Mouse (Mus musculus) kidney, embryonic 16.5 days (tissue): ENCODE data around the gene Dgkg. TPM values are rescaled to one million over a fixed set of nuclear protein-coding genes. Genes with fewer than 3 reads are reported as not detected.

Experiments
- ATAC-seq: fragments of 200-750 bp; cut with Nextera tagmentation; 2 replicates; pipeline ENCODE4 v1.8.0; 2017; ENCODE audit warnings: moderate TSS enrichment; ENCODE audit not compliant: low FRiP score, low TSS enrichment
- H3K27ac ChIP-seq: fragments of 300-500 bp; sonication (generic); 2 replicates; pipeline ENCODE4 v1.5.1; 2014; ENCODE audit warnings: low read length
- H3K27me3 ChIP-seq: fragments of 300-500 bp; sonication (generic); 2 replicates; pipeline ENCODE4 v1.6.1; 2014; ENCODE audit warnings: low read length, control low read depth, mixed read lengths; ENCODE audit not compliant: insufficient read depth
- H3K36me3 ChIP-seq: fragments of 300-500 bp; sonication (generic); 2 replicates; pipeline ENCODE4 v1.6.1; 2014; ENCODE audit warnings: low read length, control low read depth, mixed read lengths; ENCODE audit not compliant: insufficient read depth
- H3K4me1 ChIP-seq: fragments of 300-500 bp; sonication (generic); 2 replicates; pipeline ENCODE4 v1.6.1; 2014; ENCODE audit warnings: low read length, control low read depth, mixed read lengths; ENCODE audit not compliant: insufficient read depth
- H3K4me2 ChIP-seq: fragments of 300-500 bp; sonication (generic); replicated peaks from 2 replicates; pipeline ENCODE4 v1.6.1; 2014; ENCODE audit warnings: low read depth, low read length
- H3K4me3 ChIP-seq: fragments of 300-500 bp; sonication (generic); 2 replicates; pipeline ENCODE4 v1.5.1; 2014; ENCODE audit warnings: mild to moderate bottlenecking, low read length
- H3K9ac ChIP-seq: fragments of 300-500 bp; sonication (generic); replicated peaks from 2 replicates; pipeline ENCODE4 v1.6.1; 2014; ENCODE audit warnings: low read length
- H3K9me3 ChIP-seq: fragments of 300-500 bp; sonication (generic); 2 replicates; pipeline ENCODE4 v1.6.1; 2016; ENCODE audit warnings: low read length, control low read depth
- WGBS: fragments of 180-500 bp; shearing (Covaris S2); extraction: QIAGEN DNeasy Blood & Tissue Kit; methylation state at CpG from one replicate; pipeline ENCODE4 v1.1.7; 2014; 5-methylcytosine and 5-hydroxymethylcytosine counted together
- polyA plus RNA-seq: library from polyadenylated mRNA; unstranded; fragments of >200 nt; fragmentation: Nextera tagmentation; extraction: Ambion mirVana; gene quantifications from 2 replicates; pipeline ENCODE4 v1.2.1, GENCODE M21; 2015

The Dgkg gene
- polyA plus RNA-seq, 1 experiment from 2014 or later, result 0.51 TPM

- Histone ChIP-seq H3K4me2 (no peak overlapping the region), H3K27ac (no peak overlapping the region), H3K9ac (no peak overlapping the region), H3K36me3 (no peaks in the 10 kb centered on the region), H3K4me1 (no peaks in the 10 kb centered on the region), H3K27me3 (no peaks in the 10 kb centered on the region), H3K9me3 (no peaks in the 10 kb centered on the region), H3K4me3 (no peak overlapping the region)
- WGBS, result 58% methylated on average over 3 of the region's 3 CpGs
- no peak for ATAC-seq
Observed at GRCm38 (mm10) chr16:22497976-22498375, 159.0 kb downstream of the Dgkg start.

GRCm38 (mm10) chr16:22495259-22495658, 161.8 kb downstream of the Dgkg start:
- Histone ChIP-seq H3K4me1 (no peaks in the 10 kb centered on the region), H3K9me3 (no peaks in the 10 kb centered on the region), H3K9ac (no peak overlapping the region), H3K36me3 (no peaks in the 10 kb centered on the region), H3K4me3 (no peak overlapping the region), H3K4me2 (no peak overlapping the region), H3K27ac (no peak overlapping the region), H3K27me3 (no peaks in the 10 kb centered on the region)
- ATAC-seq, result no peak
- 77% methylated on average over 5 of the region's 5 CpGs for WGBS

GRCm38 (mm10) chr16:22494815-22495214, 162.2 kb downstream of the Dgkg start:
- no peak for ATAC-seq
- H3K36me3 ChIP-seq, result no peaks in the 10 kb centered on the region
- no peaks in the 10 kb centered on the region for H3K9me3 ChIP-seq
- H3K27ac ChIP-seq, result no peak overlapping the region
- H3K9ac ChIP-seq, result no peak overlapping the region
- WGBS, result 54% methylated on average over 5 of the region's 5 CpGs
- no peak overlapping the region for H3K4me2 ChIP-seq
- no peaks in the 10 kb centered on the region for H3K27me3 ChIP-seq
- no peaks in the 10 kb centered on the region for H3K4me1 ChIP-seq
- H3K4me3 ChIP-seq, result no peak overlapping the region

- H3K4me1 ChIP-seq, result no peaks in the 10 kb centered on the region
- H3K9ac ChIP-seq, result no peak overlapping the region
- no peak for ATAC-seq
- WGBS, result 73% methylated on average over 4 of the region's 4 CpGs
- H3K9me3 ChIP-seq, result no peaks in the 10 kb centered on the region
- no peak overlapping the region for H3K27ac ChIP-seq
- no peaks in the 10 kb centered on the region for H3K27me3 ChIP-seq
- no peaks in the 10 kb centered on the region for H3K36me3 ChIP-seq
- no peak overlapping the region for H3K4me2 ChIP-seq
- no peak overlapping the region for H3K4me3 ChIP-seq
Observed at GRCm38 (mm10) chr16:22493396-22493795, 163.6 kb downstream of the Dgkg start.

GRCm38 (mm10) chr16:22491446-22492166, 165.4 kb downstream of the Dgkg start:
- Histone ChIP-seq H3K27ac (no peak overlapping the region), H3K9ac (no peak overlapping the region), H3K4me2 (no peak overlapping the region), H3K9me3 (no peaks in the 10 kb centered on the region), H3K4me3 (no peak overlapping the region), H3K4me1 (no peaks in the 10 kb centered on the region), H3K27me3 (no peaks in the 10 kb centered on the region), H3K36me3 (no peaks in the 10 kb centered on the region)
- 87% methylated on average over 9 of the region's 9 CpGs for WGBS
- ATAC-seq, result no peak

GRCm38 (mm10) chr16:22483900-22484299, 173.1 kb downstream of the Dgkg start:
- Histone ChIP-seq H3K4me1 (no peaks in the 10 kb centered on the region), H3K9ac (no peak overlapping the region), H3K27ac (no peak overlapping the region), H3K36me3 (no peaks in the 10 kb centered on the region), H3K4me3 (no peak overlapping the region), H3K27me3 (no peaks in the 10 kb centered on the region), H3K4me2 (no peak overlapping the region), H3K9me3 (no peaks in the 10 kb centered on the region)
- ATAC-seq, result no peak
- 85% methylated on average over 1 of the region's 1 CpGs for WGBS

- no peak for ATAC-seq
- Histone ChIP-seq H3K4me2 (no peak overlapping the region), H3K27ac (no peak overlapping the region), H3K4me1 (no peaks in the 10 kb centered on the region), H3K27me3 (no peaks in the 10 kb centered on the region), H3K4me3 (no peak overlapping the region), H3K9ac (no peak overlapping the region), H3K9me3 (no peaks in the 10 kb centered on the region), H3K36me3 (no peaks in the 10 kb centered on the region)
- 92% methylated on average over 8 of the region's 8 CpGs for WGBS
Observed at GRCm38 (mm10) chr16:22479322-22479721, 177.7 kb downstream of the Dgkg start.

- Histone ChIP-seq H3K4me1 (peaks cover 5% of the 10 kb centered on the region; the same call in 1 of the 2 replicates), H3K4me2 (no peak overlapping the region), H3K9ac (no peak overlapping the region), H3K4me3 (no peak overlapping the region), H3K27ac (no peak overlapping the region), H3K36me3 (no peaks in the 10 kb centered on the region), H3K27me3 (no peaks in the 10 kb centered on the region), H3K9me3 (no peaks in the 10 kb centered on the region)
- WGBS, result 70% methylated on average over 2 of the region's 2 CpGs
- no peak for ATAC-seq
Observed at GRCm38 (mm10) chr16:22471728-22472127, 185.3 kb downstream of the Dgkg start.

- 85% methylated on average over 11 of the region's 11 CpGs for WGBS
- Histone ChIP-seq H3K4me3 (no peak overlapping the region), H3K9ac (no peak overlapping the region), H3K27me3 (no peaks in the 10 kb centered on the region), H3K27ac (no peak overlapping the region), H3K36me3 (no peaks in the 10 kb centered on the region), H3K4me2 (no peak overlapping the region), H3K4me1 (peaks cover 8% of the 10 kb centered on the region; the same call in 1 of the 2 replicates), H3K9me3 (no peaks in the 10 kb centered on the region)
- no peak for ATAC-seq
Observed at GRCm38 (mm10) chr16:22469385-22469784, 187.6 kb downstream of the Dgkg start.

- WGBS, result 86% methylated on average over 2 of the region's 2 CpGs
- Histone ChIP-seq H3K27me3 (no peaks in the 10 kb centered on the region), H3K9ac (no peak overlapping the region)
Observed at GRCm38 (mm10) chr16:22467111-22467510, 189.9 kb downstream of the Dgkg start.

More at GRCm38 (mm10) chr16:22467111-22467510, 189.9 kb downstream of the Dgkg start:
- H3K36me3 ChIP-seq, result no peaks in the 10 kb centered on the region
- no peak for ATAC-seq
- H3K27ac ChIP-seq, result no peak overlapping the region
- H3K9me3 ChIP-seq, result no peaks in the 10 kb centered on the region
- H3K4me1 ChIP-seq, result peaks cover 8% of the 10 kb centered on the region; the same call in 1 of the 2 replicates
- H3K4me2 ChIP-seq, result no peak overlapping the region
- H3K4me3 ChIP-seq, result no peak overlapping the region
